Mouse (Mus musculus): Measurements from ENCODE around the gene Thap4. TPM values are rescaled to one million over a fixed set of nuclear protein-coding genes. Genes with fewer than 3 reads are reported as not detected.

Gene Thap4
- total and polyA plus RNA-seq, 3 experiments: 35.8 to 52.4 (median 50.2) TPM

- TF ChIP-seq ZKSCAN1 (IDR thresholded peaks at IDR 0.05; ENCODE audit: borderline replicate concordance, low read depth, low read length) (no peak), CHD1 (IDR thresholded peaks at IDR 0.05; ENCODE audit: low read depth, low read length) (no peak), MYC (IDR thresholded peaks at IDR 0.05; ENCODE audit: low read depth, low read length) (no peak), MXI1 (IDR thresholded peaks at IDR 0.05; ENCODE audit: low read depth, low read length) (no peak), NELFE (IDR thresholded peaks at IDR 0.05; ENCODE audit: low read depth, low read length) (no peak), SIN3A (IDR thresholded peaks at IDR 0.05; ENCODE audit: low read length) (no peak), UBTF (IDR thresholded peaks at IDR 0.05; ENCODE audit: low read depth, low read length) (no peak)
- dilution Hi-C loops (cut with MboI; ENCODE audit: extremely low pct_ligation_motif_present, extremely low pct_unique_long_range_greater_than_20kb, low sequenced_read_pairs): no loop called here
Measured at GRCm38 (mm10) chr1:93746179-93746578, 8.5 kb downstream of the Thap4 start.

DNA sequence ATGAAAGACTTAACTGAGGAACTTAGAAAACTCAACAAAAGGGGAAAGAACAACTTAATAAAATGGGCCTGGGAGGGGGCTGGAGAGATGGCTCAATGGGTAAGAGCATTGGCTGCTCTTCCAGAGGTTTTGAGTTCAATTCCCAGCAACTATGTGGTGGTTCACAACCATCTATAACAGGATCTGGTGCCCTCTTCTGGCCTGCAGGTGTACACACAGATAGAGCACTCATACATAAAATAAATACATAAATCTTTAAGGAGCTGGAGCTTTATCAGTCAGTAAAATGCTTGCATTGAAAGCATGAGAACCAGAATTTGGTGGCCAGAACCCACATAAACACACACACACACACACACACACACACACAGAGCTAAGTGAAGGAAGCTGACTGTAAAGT is 11.8 kb downstream of the Thap4 start:
- DNase-seq (ENCODE audit: extremely low read depth): peak; percentile 12
- in situ Hi-C loops (cut with MboI; ENCODE audit: low pct_ligation_motif_present, low pct_unique_long_range_greater_than_20kb, low sequenced_read_pairs): no loop called here

More at GRCm38 (mm10) chr1:93746179-93746578, 8.5 kb downstream of the Thap4 start:
- Histone ChIP-seq H3K4me1 (ENCODE audit: control insufficient read depth in 1 of 2, insufficient read depth in 2 of 2) (peaks cover 4 to 24% of the 10 kb centered on the region in 2 experiments; a peak in 3 of 4 replicates), H3K4me3 (replicated peaks in 1 of 3; ENCODE audit: low read depth in 2 of 3, low read length in 2 of 3, poor library complexity in 1 of 3) (no peak overlapping the region), H3K9me3 (replicated peaks; ENCODE audit: low read length) (no peaks in the 10 kb centered on the region), H3K36me3 (replicated peaks in 1 of 2; ENCODE audit: control insufficient read depth in 1 of 2, insufficient read depth in 1 of 2, low read length in 1 of 2) (peaks cover 21 to 68% of the 10 kb centered on the region in 2 experiments), H3K27ac (ENCODE audit: insufficient read depth, low read depth) (no peak overlapping the region), H3K4me2 (ENCODE audit: insufficient read depth, low read depth, poor library complexity, severe bottlenecking) (no peak overlapping the region), H3K79me2 (replicated peaks; ENCODE audit: control insufficient read depth, extremely low read depth, insufficient read depth, poor library complexity, severe bottlenecking) (peaks cover 12% of the 10 kb centered on the region), H3K9ac (ENCODE audit: insufficient read depth, low read depth) (no peak overlapping the region), H3K27me3 (replicated peaks) (no peaks in the 10 kb centered on the region)
- in situ Hi-C loops (cut with MboI; ENCODE audit: low pct_ligation_motif_present, low pct_unique_long_range_greater_than_20kb, low sequenced_read_pairs): no loop called here
- no peak for DNase-seq (ENCODE audit: extremely low read depth)

GRCm38 (mm10) chr1:93741987-93742386 is 12.7 kb downstream of the Thap4 start:
- dilution Hi-C loops (cut with MboI; ENCODE audit: extremely low pct_ligation_motif_present, extremely low pct_unique_long_range_greater_than_20kb, low sequenced_read_pairs) (no loop called here), in situ Hi-C loops (cut with MboI; ENCODE audit: low pct_ligation_motif_present, low pct_unique_long_range_greater_than_20kb, low sequenced_read_pairs) (no loop called here)
- no peak overlapping the region for H3K4me3 ChIP-seq (replicated peaks in 1 of 3; ENCODE audit: low read depth in 2 of 3, low read length in 2 of 3, poor library complexity in 1 of 3)
- H3K4me1 ChIP-seq (ENCODE audit: control insufficient read depth in 1 of 2, insufficient read depth in 2 of 2): peaks cover 4 to 17% of the 10 kb centered on the region in 2 experiments; a peak in 3 of 4 replicates
- peaks cover 10% of the 10 kb centered on the region for H3K79me2 ChIP-seq (replicated peaks; ENCODE audit: control insufficient read depth, extremely low read depth, insufficient read depth, poor library complexity, severe bottlenecking)
- TF ChIP-seq IRF4 (IDR thresholded peaks at IDR 0.05; ENCODE audit: low read depth, low read length) (no peak), ZMIZ1 (IDR thresholded peaks at IDR 0.05; ENCODE audit: low read depth, low read length) (no peak), NELFE (IDR thresholded peaks at IDR 0.05; ENCODE audit: low read depth, low read length) (no peak), ZC3H11A (IDR thresholded peaks at IDR 0.05; ENCODE audit: low read depth, low read length) (no peak), RAD21 (IDR thresholded peaks at IDR 0.05; ENCODE audit: low read depth, low read length) (no peak), PAX5 (IDR thresholded peaks at IDR 0.05; ENCODE audit: low read length) (no peak), MXI1 (IDR thresholded peaks at IDR 0.05; ENCODE audit: low read depth, low read length) (no peak), RCOR1 (conservative IDR thresholded peaks at IDR 0.05; ENCODE audit: low read depth, low read length) (no peak), BHLHE40 (IDR thresholded peaks at IDR 0.05; ENCODE audit: low read depth, low read length) (no peak), UBTF (IDR thresholded peaks at IDR 0.05; ENCODE audit: low read depth, low read length) (no peak), ZNF384 (IDR thresholded peaks at IDR 0.05; ENCODE audit: low read depth, low read length) (no peak), MEF2A (IDR thresholded peaks at IDR 0.05; ENCODE audit: borderline replicate concordance, low read depth, low read length) (no peak), CHD1 (IDR thresholded peaks at IDR 0.05; ENCODE audit: low read depth, low read length) (no peak), NRF1 (IDR thresholded peaks at IDR 0.05; ENCODE audit: low read depth, low read length) (no peak), USF2 (conservative IDR thresholded peaks at IDR 0.05; ENCODE audit: low read depth, low read length) (no peak), SMC3 (IDR thresholded peaks at IDR 0.05; ENCODE audit: low read depth, low read length) (no peak), POLR2AphosphoS2 (IDR thresholded peaks at IDR 0.05; ENCODE audit: low read depth, low read length) (no peak)
- no peak overlapping the region for H3K9ac ChIP-seq (ENCODE audit: insufficient read depth, low read depth)
- H3K27ac ChIP-seq (ENCODE audit: insufficient read depth, low read depth): no peak overlapping the region
- H3K9me3 ChIP-seq (replicated peaks; ENCODE audit: low read length): no peaks in the 10 kb centered on the region
- no peak for DNase-seq (ENCODE audit: extremely low read depth)
- H3K36me3 ChIP-seq (replicated peaks in 1 of 2; ENCODE audit: control insufficient read depth in 1 of 2, insufficient read depth in 1 of 2, low read length in 1 of 2): peaks cover 0 to 66% of the 10 kb centered on the region in 2 experiments
- no peak overlapping the region for H3K4me2 ChIP-seq (ENCODE audit: insufficient read depth, low read depth, poor library complexity, severe bottlenecking)
- no peaks in the 10 kb centered on the region for H3K27me3 ChIP-seq (replicated peaks)

More for the DNA sequence above, 11.8 kb downstream of the Thap4 start:
- TF ChIP-seq POLR2AphosphoS2 (IDR thresholded peaks at IDR 0.05; ENCODE audit: low read depth, low read length) (no peak), CTCF (conservative IDR thresholded peaks at IDR 0.05 in 1 of 2, IDR thresholded peaks at IDR 0.05 in 1 of 2; ENCODE audit: low read depth in 2 of 2, low read length in 2 of 2) (peak in 1 of 2 experiments; percentile 36; a peak in 2 of 4 replicates)
- Histone ChIP-seq H3K9me3 (replicated peaks; ENCODE audit: low read length) (no peaks in the 10 kb centered on the region), H3K4me3 (replicated peaks in 1 of 3; ENCODE audit: low read depth in 2 of 3, low read length in 2 of 3, poor library complexity in 1 of 3) (no peak overlapping the region), H3K27ac (ENCODE audit: insufficient read depth, low read depth) (no peak overlapping the region), H3K9ac (ENCODE audit: insufficient read depth, low read depth) (no peak overlapping the region), H3K27me3 (replicated peaks) (no peaks in the 10 kb centered on the region), H3K4me1 (ENCODE audit: control insufficient read depth in 1 of 2, insufficient read depth in 2 of 2) (peaks cover 4 to 17% of the 10 kb centered on the region in 2 experiments; a peak in 3 of 4 replicates), H3K36me3 (replicated peaks in 1 of 2; ENCODE audit: control insufficient read depth in 1 of 2, insufficient read depth in 1 of 2, low read length in 1 of 2) (peaks cover 0 to 63% of the 10 kb centered on the region in 2 experiments), H3K4me2 (ENCODE audit: insufficient read depth, low read depth, poor library complexity, severe bottlenecking) (no peak overlapping the region), H3K79me2 (replicated peaks; ENCODE audit: control insufficient read depth, extremely low read depth, insufficient read depth, poor library complexity, severe bottlenecking) (peaks cover 10% of the 10 kb centered on the region)
- dilution Hi-C loops (cut with MboI; ENCODE audit: extremely low pct_ligation_motif_present, extremely low pct_unique_long_range_greater_than_20kb, low sequenced_read_pairs): no loop called here
